Mouse (Mus musculus) cerebellum, adult 2 months (tissue): ENCODE measurements at regions not wholly inside any gene's neighbourhood (a gene's known extent, or its start where the extent isn't known, plus 50 kb on each side); places are given as distances from the start of the nearest gene placed in this dataset.

Experiments
- CTCF ChIP-seq: fragments of 200-500 bp; IDR thresholded peaks from 2 replicates; pipeline ENCODE4 v1.5.1; 2011; ENCODE audit warnings: low read depth, mild to moderate bottlenecking, control low read depth, low read length, moderate library complexity, borderline replicate concordance; ENCODE audit not compliant: insufficient read depth
- POLR2A ChIP-seq: fragments of 200-500 bp; IDR thresholded peaks from 2 replicates; pipeline ENCODE4 v1.6.1; 2011; ENCODE audit warnings: low read length, control low read depth, borderline replicate concordance; ENCODE audit not compliant: insufficient read depth

DNA sequence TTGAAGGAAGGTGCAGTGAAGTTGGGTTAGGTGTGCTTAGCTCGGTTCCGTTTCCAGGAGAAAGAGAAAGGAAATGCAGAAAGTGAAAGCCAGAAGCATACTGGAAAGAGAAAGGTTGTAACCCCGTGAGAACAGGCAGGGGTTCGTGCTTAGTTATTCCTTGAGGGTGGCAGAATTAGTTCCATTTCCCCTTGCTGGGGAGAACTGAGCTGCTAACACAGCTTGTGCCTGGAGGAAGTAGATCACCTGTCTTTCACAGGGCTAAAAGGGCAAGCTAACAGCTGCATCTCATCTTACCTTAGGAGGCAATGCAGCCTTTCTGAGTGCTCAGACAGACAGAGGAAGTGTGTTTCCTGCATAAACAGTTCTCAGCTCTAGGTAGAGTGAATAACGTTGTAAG, 184.3 kb upstream of the Nampt start:
- TF ChIP-seq CTCF (no peak), POLR2A (no peak)
